Mouse (Mus musculus) MEL-GATA-1-ER (cell line): ENCODE results near the gene Hivep3.

Experiments used
- DNase-seq: peaks from one replicate; pipeline ENCODE4 v3.0.0-alpha.2; 2012; ENCODE audit warnings: low read depth; ENCODE audit errors: extremely low read depth

Hivep3 gene

DNA sequence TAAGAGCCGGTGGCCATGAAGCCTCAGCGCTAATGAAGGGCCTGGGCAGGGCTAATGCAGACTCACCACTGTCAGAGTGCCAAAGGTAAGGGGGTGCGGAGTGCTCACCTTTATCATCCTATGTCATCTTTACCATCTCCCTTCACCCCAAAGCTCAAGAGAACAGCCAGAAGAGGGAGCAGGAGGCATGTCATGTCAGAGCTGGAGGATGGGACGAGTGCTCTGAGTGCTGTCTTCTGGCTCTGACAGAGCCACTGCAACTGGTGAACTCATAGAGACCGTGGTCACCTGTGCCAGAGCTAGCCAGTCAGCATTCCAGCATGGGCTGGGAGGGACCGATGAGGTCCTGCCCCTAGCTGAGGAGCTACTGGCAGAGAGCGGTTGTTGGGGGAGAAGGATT is 27.2 kb downstream of the Hivep3 start:
- DNase-seq: no peak

- no peak for DNase-seq
Measured at GRCm38 (mm10) chr4:119761459-119762121, 28.0 kb downstream of the Hivep3 start.

- no peak for DNase-seq
Measured at GRCm38 (mm10) chr4:119762171-119762570, 28.6 kb downstream of the Hivep3 start.

DNA sequence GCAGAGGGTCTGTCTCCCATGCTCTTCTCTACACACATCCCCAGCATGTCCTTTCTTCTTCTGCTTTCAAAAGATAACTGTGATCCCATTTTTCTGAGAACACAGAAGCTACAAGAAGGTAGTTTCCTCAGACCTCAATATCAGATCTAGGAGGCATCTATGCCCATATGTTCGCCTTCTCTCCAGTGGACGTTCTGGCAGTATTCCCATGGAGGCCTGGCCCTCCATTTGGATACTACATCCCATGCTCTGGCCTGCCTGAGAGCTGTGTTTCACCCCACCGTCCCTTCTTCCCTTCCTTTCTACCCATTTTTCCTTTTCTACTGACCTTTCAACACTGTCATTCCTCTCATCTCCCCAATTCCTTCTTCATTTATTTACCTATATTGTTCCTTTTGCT is 34.5 kb downstream of the Hivep3 start:
- DNase-seq: no peak

- no peak for DNase-seq
Measured at GRCm38 (mm10) chr4:119775913-119776312, 42.3 kb downstream of the Hivep3 start.

DNA sequence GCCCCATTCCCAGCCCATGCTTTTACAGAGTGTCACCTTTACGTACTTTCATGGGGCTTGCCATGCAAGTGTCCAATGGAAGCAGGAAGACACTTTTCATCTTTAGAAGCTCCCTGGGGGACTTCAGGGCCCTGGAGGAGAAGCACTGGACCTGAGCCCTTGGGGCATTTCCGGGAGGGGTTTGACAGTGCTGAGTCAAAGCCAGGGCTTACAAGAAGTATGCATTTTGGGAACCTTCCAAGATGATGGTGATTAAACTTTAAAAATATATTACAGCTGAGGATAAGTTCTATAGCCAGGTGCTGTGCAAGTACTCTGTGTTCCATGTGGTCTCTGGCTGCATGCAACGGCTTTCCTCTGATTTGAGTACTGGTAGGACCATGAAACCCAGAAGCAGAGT is 43.6 kb downstream of the Hivep3 start:
- DNase-seq: no peak

DNA sequence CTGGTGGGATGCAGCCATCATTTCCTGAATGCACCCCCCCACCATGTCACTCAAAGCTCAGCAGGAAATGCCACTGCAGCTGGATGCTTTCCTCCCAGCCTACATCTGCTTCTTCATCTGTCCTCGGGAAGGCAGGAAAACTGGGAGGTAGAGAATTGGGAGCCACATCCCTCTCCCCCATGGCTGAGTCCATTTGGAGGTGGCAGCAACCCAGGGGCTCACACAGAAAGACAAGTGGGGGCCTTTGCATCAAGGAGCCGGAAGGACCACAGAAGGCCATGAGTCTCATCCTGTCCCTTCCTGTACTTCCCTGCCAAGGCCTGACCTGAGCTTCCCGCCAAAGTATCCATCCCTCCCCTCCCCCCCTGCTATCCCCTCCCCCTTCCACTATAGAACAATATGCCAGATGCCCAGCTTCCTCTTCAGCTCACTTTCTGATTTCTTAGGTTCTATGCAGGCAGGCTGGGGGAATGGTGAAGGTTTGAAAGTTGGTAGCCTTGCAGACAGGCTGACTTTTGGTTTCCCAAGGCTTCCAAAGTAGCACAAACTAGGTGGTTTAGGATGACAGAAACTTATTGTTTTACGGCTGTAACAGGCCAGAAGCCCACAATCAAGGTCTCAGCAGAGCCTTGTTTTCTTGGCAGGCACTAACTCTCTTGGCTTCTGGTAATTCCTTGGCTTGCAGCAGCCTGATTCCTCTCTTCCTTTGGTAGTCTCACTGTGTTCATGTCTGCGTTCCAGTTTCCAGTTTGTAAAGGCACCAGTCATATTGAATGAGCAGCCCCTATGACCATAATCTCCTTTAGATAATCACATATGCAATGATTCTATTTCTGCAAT is 46.2 kb downstream of the Hivep3 start:
- no peak for DNase-seq

DNA sequence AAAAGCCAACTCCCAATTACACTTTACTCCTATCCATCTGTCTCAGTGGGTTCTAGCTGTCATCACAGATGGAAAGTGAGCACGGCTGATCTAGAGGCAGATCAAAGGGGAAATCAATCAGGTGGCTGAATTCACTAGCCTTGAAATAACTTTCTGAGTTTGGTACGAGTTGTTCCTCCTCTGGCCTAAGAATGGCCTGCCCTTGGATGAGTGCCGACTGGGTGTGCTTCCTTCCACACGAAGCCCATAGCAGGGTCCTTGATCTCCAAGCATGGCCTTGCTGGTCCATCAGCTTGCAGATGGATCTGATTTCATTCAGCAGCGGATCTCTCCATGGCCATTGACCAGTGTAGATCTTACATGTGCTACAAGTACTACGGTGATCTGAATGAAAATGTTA is 47.3 kb downstream of the Hivep3 start:
- DNase-seq: no peak

- DNase-seq: no peak
Measured at GRCm38 (mm10) chr4:119784959-119785358, 51.4 kb downstream of the Hivep3 start.

DNA sequence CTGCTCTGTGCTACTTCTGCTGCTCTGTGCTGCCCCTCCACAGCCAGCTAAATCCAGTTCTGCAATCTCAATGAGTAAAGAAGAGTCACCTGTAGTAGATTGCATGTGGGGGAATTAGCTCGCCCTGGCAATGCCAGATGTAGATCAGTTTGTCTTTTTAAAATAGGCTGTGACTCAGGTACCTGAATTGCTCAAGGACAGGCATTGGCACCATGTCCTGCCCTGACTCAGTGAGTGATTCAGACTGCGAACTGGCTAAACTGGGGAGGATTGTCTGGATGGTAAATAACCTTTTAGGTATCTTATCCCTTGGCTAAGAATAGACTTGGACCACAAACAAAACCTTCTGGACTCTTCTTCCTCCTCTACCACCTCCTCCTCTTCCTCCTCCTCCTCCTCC is 52.7 kb downstream of the Hivep3 start:
- no peak for DNase-seq

DNA sequence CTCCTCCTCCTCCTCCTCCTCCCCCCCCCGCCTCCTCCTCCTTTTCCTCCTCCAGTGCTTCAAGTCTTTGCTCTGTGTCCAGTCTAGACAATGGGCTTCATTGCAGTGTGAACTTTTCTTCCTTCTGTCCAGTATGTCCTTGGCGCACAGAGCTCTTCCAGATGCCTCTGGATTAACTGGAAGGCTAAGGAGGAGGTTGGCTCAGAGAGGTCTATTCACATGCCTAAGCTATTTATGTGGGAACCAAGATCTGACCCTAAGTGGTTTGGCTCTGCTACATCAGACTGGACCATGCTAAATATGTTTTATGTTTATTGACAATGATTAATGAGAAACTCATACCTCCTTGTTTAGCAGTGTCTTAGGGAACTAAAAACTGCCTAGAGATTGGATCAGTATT is 53.1 kb downstream of the Hivep3 start:
- DNase-seq: no peak

DNA sequence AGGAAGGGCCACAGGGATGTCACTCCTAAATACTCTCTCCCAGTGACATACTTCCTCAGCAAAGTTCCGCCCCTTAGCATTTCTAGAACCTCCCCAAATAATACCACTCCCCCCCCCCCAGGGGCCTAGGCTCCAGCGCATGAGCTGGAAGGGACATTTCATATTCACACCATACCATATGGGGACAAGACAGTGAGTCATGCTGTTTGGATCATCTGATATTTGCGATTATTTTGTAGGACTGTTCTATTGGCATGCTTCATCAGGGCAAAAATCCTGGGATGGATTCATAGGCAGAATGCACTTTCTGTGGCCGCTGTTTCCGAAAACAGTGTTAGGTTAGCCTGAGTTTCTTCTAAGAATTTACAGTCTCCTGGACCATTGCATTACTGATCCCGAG is 55.2 kb downstream of the Hivep3 start:
- no peak for DNase-seq

DNA sequence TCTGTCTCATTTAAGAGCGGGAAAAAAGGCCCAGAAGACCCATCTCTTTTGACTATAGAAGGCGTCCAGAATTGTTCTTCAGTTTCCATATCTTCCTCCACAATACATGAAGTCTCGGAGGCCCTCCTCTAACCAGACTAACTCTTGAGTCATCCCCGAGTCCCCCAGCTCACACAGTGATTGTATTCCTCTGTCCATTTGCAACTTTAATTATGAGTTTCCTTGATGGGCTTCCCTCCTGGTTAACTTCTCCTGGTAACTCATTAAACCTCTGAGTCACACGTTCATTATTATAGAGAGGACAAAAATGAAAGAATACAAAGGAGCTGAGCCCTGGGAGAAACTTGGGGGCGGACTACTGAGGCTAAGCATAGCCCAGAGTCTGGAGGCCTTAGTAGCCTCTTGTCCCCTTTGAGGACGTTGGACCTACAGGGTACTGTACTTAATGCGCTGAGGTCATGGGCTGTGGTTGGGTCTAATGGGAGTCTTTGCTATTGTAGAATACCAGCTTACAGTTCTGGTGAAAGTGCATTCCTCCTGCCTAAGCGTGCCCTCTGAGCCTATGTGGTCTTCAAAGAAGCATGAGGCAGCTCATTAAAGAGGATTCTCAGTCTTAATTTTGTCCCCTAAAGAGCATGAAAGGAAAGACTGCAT is 56.0 kb downstream of the Hivep3 start:
- DNase-seq: no peak

DNA sequence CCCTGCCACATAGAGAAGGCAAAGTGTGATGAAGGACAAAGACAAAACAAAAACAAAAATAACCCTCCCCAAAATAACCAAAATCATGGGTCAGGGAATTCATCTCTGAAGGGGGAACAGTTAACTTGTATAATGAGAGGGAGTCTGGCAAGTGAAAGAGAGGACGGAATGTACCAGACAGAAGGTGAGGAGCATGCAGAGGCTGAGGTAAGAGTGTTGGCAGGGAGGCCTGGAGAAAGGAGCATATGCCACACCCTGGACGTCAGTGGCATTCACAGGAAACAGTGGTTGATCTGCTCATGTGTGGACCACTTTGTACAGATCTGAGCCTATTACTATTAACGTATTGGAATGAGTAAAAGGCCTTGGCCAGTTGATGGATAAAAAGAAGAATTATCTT is 65.3 kb downstream of the Hivep3 start:
- no peak for DNase-seq

DNA sequence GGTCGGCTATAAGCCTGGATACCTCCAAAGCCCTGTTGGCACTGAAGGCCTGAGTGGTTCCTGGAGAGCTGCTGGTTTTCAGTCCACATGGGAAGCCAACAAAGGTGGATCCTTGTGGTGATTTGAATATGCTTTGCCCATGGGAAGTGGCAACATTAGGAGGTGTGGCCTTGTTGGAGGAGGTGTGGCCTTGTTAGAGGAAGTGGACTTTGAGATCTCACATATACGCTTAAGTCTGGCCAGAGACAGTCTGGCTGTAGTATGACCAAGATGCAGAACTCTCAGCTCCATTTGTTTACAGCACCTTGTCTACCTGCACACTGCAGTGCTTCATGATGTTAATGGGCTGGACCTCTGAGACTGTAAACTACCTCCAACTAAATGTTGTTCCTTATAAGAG is 73.0 kb downstream of the Hivep3 start:
- DNase-seq: no peak

DNA sequence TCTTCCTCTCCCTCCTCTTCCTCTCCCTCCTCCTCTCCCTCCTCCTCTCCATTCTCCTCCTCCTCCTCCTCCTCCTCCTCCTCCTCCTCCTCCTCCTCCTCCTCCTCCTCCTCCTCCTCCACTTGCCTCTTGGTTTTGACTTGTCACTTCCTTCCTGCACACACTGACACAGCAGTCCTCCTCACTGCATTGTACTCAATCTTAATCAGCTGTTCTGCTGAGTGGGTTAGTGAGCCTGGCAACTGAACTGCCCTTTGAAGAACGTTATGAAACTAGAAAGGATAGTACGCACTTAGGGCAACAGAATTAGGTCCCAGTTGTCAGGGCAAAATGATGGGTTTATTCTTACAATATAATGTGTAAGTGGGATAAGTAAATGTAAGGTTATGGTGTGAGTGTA is 73.8 kb downstream of the Hivep3 start:
- DNase-seq: no peak

DNA sequence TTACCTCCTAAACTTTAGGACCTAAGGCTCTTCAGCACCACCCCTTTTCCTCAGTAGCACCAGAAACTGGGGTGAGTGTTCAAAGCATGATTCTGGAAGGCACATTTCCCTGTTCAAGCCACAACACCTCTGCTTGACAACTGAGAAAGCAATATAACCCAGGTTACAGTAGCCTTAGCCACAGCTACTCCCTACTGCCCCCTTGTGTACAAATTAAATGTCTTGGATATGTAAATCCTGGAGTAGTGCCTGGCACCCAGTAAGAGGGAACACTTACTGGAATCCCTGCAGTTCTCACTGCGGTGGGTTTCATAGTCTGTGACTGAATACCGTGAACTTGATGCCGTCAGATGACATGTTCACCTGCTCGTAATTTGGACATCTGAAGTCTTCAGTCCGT is 75.7 kb downstream of the Hivep3 start:
- no peak for DNase-seq

DNA sequence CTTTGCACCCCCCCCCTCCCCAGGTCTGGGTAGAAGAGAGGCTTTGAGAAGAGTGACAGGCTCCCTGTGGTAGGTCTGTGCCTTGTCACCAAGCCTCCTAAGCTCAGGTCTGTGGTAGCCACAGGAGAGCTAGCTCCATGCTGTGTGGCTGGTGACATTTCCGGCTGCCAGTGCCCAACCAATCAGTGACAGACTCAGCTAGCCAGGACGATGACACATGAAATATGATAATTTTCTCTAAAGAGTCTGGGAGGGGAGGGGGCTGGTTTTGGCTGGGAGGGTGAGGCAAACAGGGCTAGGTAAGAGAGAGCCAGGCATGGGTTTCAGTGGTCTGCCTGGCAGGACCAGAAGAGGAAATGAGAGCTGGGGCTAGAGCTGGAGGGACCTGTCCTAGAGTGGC is 79.2 kb downstream of the Hivep3 start:
- DNase-seq: no peak

GRCm38 (mm10) chr4:119813500-119814184 is 80.1 kb downstream of the Hivep3 start:
- no peak for DNase-seq

GRCm38 (mm10) chr4:119814185-119815132 is 80.9 kb downstream of the Hivep3 start:
- DNase-seq: no peak
